Mouse (Mus musculus) liver, embryonic 14.5 days (tissue): ENCODE results near the gene Nav1.

Experiments
- CTCF ChIP-seq: IDR thresholded peaks from 2 replicates; pipeline ENCODE4 v1.5.1; 2016; ENCODE audit warnings: antibody characterized with exemption, low read depth, control low read depth
- EP300 ChIP-seq: IDR thresholded peaks from 2 replicates; pipeline ENCODE4 v1.6.1; 2016; ENCODE audit warnings: antibody characterized with exemption, low read depth

- TF ChIP-seq CTCF (no peak), EP300 (no peak)
Measured at GRCm38 (mm10) chr1:135534782-135535181, 72.3 kb downstream of the Nav1 start.
